Mouse (Mus musculus): ENCODE measurements around the gene Ripor2.

GRCm38 (mm10) chr13:24641491-24642430 is 59.8 kb downstream of the Ripor2 start:
- TF ChIP-seq CTCF (IDR thresholded peaks at IDR 0.05; ENCODE audit: extremely low read depth, insufficient read length, insufficient replicate concordance, low read depth, low read length) (no peak), POLR2A (IDR thresholded peaks at IDR 0.05; ENCODE audit: low read depth, low read length) (no peak)
